Mouse (Mus musculus) embryonic facial prominence, embryonic 11.5 days (tissue): ENCODE measurements around the gene Defb39. TPM values are rescaled to one million over a fixed set of nuclear protein-coding genes. Genes with fewer than 3 reads are reported as not detected.

Experiments
- ATAC-seq: fragments of 200-750 bp; cut with Nextera tagmentation; replicated peaks from 2 replicates; pipeline ENCODE4 v1.8.0; 2017; ENCODE audit warnings: low read depth; ENCODE audit not compliant: insufficient number of reproducible peaks, low FRiP score, low TSS enrichment
- DNase-seq: peaks from one replicate; pipeline ENCODE4 v3.0.0-alpha.2; 2015; ENCODE audit warnings: low spot score
- H3K27ac ChIP-seq: fragments of 300-500 bp; sonication (generic); replicated peaks from 2 replicates; pipeline ENCODE4 v1.5.1; 2014; ENCODE audit warnings: mild to moderate bottlenecking, low read depth, low read length, control low read depth
- H3K27me3 ChIP-seq: fragments of 300-500 bp; sonication (generic); 2 replicates; pipeline ENCODE4 v1.6.1; 2014; ENCODE audit warnings: mild to moderate bottlenecking, low read length, moderate library complexity, mixed read lengths; ENCODE audit not compliant: control insufficient read depth, insufficient read depth
- H3K36me3 ChIP-seq: fragments of 300-500 bp; sonication (generic); replicated peaks from 2 replicates; pipeline ENCODE4 v1.6.1; 2014; ENCODE audit warnings: low read depth, mild to moderate bottlenecking, low read length, moderate library complexity, mixed read lengths; ENCODE audit not compliant: control insufficient read depth, insufficient read depth
- H3K4me1 ChIP-seq: fragments of 300-500 bp; sonication (generic); 2 replicates; pipeline ENCODE4 v1.6.1; 2014; ENCODE audit warnings: low read length, mixed read lengths; ENCODE audit not compliant: control insufficient read depth, insufficient read depth
- H3K4me2 ChIP-seq: fragments of 300-500 bp; sonication (generic); 2 replicates; pipeline ENCODE4 v1.6.1; 2014; ENCODE audit warnings: low read depth, mild to moderate bottlenecking, control low read depth, low read length, moderate library complexity
- H3K4me3 ChIP-seq: fragments of 300-500 bp; sonication (generic); 2 replicates; pipeline ENCODE4 v1.5.1; 2014; ENCODE audit warnings: low read depth, low read length, control low read depth
- H3K9ac ChIP-seq: fragments of 300-500 bp; sonication (generic); replicated peaks from 2 replicates; pipeline ENCODE4 v1.6.1; 2014; ENCODE audit warnings: mild to moderate bottlenecking, control low read depth, low read length
- H3K9me3 ChIP-seq: fragments of 300-500 bp; sonication (generic); replicated peaks from 2 replicates; pipeline ENCODE4 v1.6.1; 2016; ENCODE audit warnings: mild to moderate bottlenecking, low read length, inconsistent platforms, mixed read lengths; ENCODE audit not compliant: control insufficient read depth
- WGBS: fragments of 180-500 bp; shearing (Covaris S2); extraction: QIAGEN DNeasy Blood & Tissue Kit; methylation state at CpG from one replicate; pipeline ENCODE4 v1.1.7; 2014; 5-methylcytosine and 5-hydroxymethylcytosine counted together
- polyA plus RNA-seq: library from polyadenylated mRNA; unstranded; fragments of >200 nt; fragmentation: Nextera tagmentation; extraction: Ambion mirVana; gene quantifications from 2 replicates; pipeline ENCODE4 v1.2.1, GENCODE M21; 2014

Gene Defb39
- polyA plus RNA-seq, result not detected in 2 replicates

- Histone ChIP-seq H3K4me1 (no peaks in the 10 kb centered on the region), H3K4me2 (no peak within 1 kb of the TSS), H3K9me3 (no peaks in the 10 kb centered on the region), H3K9ac (no peak within 1 kb of the TSS), H3K27me3 (no peaks in the 10 kb centered on the region), H3K27ac (no peak within 1 kb of the TSS), H3K4me3 (no peak within 1 kb of the TSS), H3K36me3 (no peaks in the 10 kb centered on the region)
- ATAC-seq, result no peak
- DNase-seq, result no peak
- 74% methylated on average over 1 of the region's 1 CpGs for WGBS
Measured at GRCm38 (mm10) chr8:19064710-19065109, at the start of gene Defb39. Gene Defb39 (minus strand): TSS chr8:19064810.

GRCm38 (mm10) chr8:19066013-19066412, 1.4 kb upstream of the Defb39 start:
- Histone ChIP-seq H3K4me3 (no peak overlapping the region), H3K9ac (no peak overlapping the region), H3K27ac (no peak overlapping the region), H3K4me1 (no peaks in the 10 kb centered on the region), H3K27me3 (no peaks in the 10 kb centered on the region), H3K36me3 (no peaks in the 10 kb centered on the region), H3K4me2 (no peak overlapping the region), H3K9me3 (no peaks in the 10 kb centered on the region)
- DNase-seq, result no peak
- WGBS, result 85% methylated on average over 2 of the region's 2 CpGs
- no peak for ATAC-seq

GRCm38 (mm10) chr8:19062891-19063290, 1.7 kb downstream of the Defb39 start:
- no peaks in the 10 kb centered on the region for H3K36me3 ChIP-seq
- ATAC-seq, result no peak

GRCm38 (mm10) chr8:19045242-19045641, 19.4 kb downstream of the Defb39 start:
- 94% methylated on average over 14 of the region's 14 CpGs for WGBS
- ATAC-seq (no peak), DNase-seq (no peak)
- Histone ChIP-seq H3K27ac (no peak overlapping the region), H3K36me3 (no peaks in the 10 kb centered on the region), H3K9ac (no peak overlapping the region), H3K9me3 (no peaks in the 10 kb centered on the region), H3K4me3 (no peak overlapping the region), H3K4me2 (no peak overlapping the region), H3K27me3 (no peaks in the 10 kb centered on the region), H3K4me1 (no peaks in the 10 kb centered on the region)

More at GRCm38 (mm10) chr8:19062891-19063290, 1.7 kb downstream of the Defb39 start:
- Histone ChIP-seq H3K4me3 (no peak overlapping the region), H3K9ac (no peak overlapping the region), H3K9me3 (no peaks in the 10 kb centered on the region), H3K4me1 (no peaks in the 10 kb centered on the region), H3K27ac (no peak overlapping the region), H3K27me3 (no peaks in the 10 kb centered on the region), H3K4me2 (no peak overlapping the region)
- no peak for DNase-seq

- WGBS, result 87% methylated on average over 1 of the region's 1 CpGs
- H3K27ac ChIP-seq, result no peak within 1 kb of the TSS
- H3K4me3 ChIP-seq, result no peak within 1 kb of the TSS
- no peaks in the 10 kb centered on the region for H3K27me3 ChIP-seq
- no peaks in the 10 kb centered on the region for H3K9me3 ChIP-seq
- no peak for DNase-seq
- no peak for ATAC-seq
- no peak within 1 kb of the TSS for H3K4me2 ChIP-seq
- no peaks in the 10 kb centered on the region for H3K36me3 ChIP-seq
- H3K9ac ChIP-seq, result no peak within 1 kb of the TSS
- H3K4me1 ChIP-seq, result no peaks in the 10 kb centered on the region
Measured at GRCm38 (mm10) chr8:19026466-19026865, 38.1 kb downstream of the Defb39 start, which contains the start of gene Defb38. Gene Defb38 (minus strand): TSS chr8:19026566.

Other genes starting within 250 kb of the Defb39 start
- gene Defb40, start 86.6 kb downstream of the Defb39 start, polyA plus RNA-seq, result not detected in 2 replicates
- gene Defb37, start 73.8 kb downstream of the Defb39 start, polyA plus RNA-seq, result not detected in 2 replicates
- not detected in 2 replicates for gene Defb38, start 38.2 kb downstream of the Defb39 start, polyA plus RNA-seq
- gene Defb12, start 50.0 kb upstream of the Defb39 start, polyA plus RNA-seq, result not detected in 2 replicates
- not detected in 2 replicates for gene Defb34, start 58.9 kb upstream of the Defb39 start, polyA plus RNA-seq
- not detected in 2 replicates for gene Gm45826, start 76.0 kb upstream of the Defb39 start, polyA plus RNA-seq
- not detected in 2 replicates for gene Defb14, start 129.5 kb upstream of the Defb39 start, polyA plus RNA-seq
- not detected in 2 replicates for gene Defb4, start 133.9 kb upstream of the Defb39 start, polyA plus RNA-seq
- not detected in 2 replicates for gene Defb6, start 160.7 kb upstream of the Defb39 start, polyA plus RNA-seq
- gene Defb46, start 175.1 kb upstream of the Defb39 start, polyA plus RNA-seq, result not detected in 2 replicates
- not detected in 2 replicates for gene Defb5, start 182.8 kb upstream of the Defb39 start, polyA plus RNA-seq
- not detected in 2 replicates for gene Defb3, start 228.6 kb upstream of the Defb39 start, polyA plus RNA-seq